Mouse (Mus musculus): ENCODE measurements around the gene Phyhd1. TPM values are rescaled to one million over a fixed set of nuclear protein-coding genes. Genes with fewer than 3 reads are reported as not detected.
A peak's percentile ranks its signal among the peaks of the same experiment; 100 is the strongest.

Phyhd1 gene
- 10 to 100 TPM; 18.8 to 19.7 TPM for total RNA-seq (2021)

GRCm38 (mm10) chr2:30265767-30266253 is at the start of gene Phyhd1:
Gene Phyhd1, plus strand, starts transcription at chr2:30266203.
- intact Hi-C loops (cut with DNase I): no loop called here
- peak; percentile 62 to 67 for DNase-seq (ENCODE audit: low spot score in 2 of 2)

GRCm38 (mm10) chr2:30216293-30216692 is 49.7 kb upstream of the Phyhd1 start:
- no peak for DNase-seq (ENCODE audit: low spot score in 2 of 2)
- intact Hi-C loops (cut with DNase I): no loop called here

DNA sequence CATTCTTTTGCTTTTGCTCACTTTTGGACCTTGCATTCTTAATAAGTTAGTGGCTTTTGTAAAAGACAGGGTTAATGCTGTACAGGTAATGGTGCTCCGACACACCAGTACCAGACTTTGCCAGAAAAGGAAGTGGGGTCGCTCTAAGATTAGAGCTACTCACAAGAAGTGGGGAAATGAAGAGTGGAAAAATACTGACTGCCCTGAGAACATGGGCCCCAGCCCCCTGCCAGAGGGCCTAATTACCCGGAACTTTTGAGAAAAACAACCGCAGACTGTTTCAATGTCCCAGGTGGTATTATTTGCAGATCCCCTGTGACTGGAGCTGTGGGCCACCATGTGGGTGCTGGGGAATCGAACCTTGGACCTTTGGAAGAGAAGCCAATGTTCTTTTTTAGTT is 30.4 kb upstream of the Phyhd1 start:
- intact Hi-C loops (cut with DNase I): no loop called here

GRCm38 (mm10) chr2:30236426-30237198 is 29.4 kb upstream of the Phyhd1 start:
- intact Hi-C loops (cut with DNase I): loop anchor here (1.0 to 2.0 kb wide), 4 partner anchors 31 to 66 kb away; partner anchors contain the start of genes Endog, Kyat1 and Spout1
- no peak for DNase-seq (ENCODE audit: low spot score in 2 of 2)

More for the DNA sequence above, 30.4 kb upstream of the Phyhd1 start:
- DNase-seq (ENCODE audit: low spot score in 2 of 2): no peak

DNA sequence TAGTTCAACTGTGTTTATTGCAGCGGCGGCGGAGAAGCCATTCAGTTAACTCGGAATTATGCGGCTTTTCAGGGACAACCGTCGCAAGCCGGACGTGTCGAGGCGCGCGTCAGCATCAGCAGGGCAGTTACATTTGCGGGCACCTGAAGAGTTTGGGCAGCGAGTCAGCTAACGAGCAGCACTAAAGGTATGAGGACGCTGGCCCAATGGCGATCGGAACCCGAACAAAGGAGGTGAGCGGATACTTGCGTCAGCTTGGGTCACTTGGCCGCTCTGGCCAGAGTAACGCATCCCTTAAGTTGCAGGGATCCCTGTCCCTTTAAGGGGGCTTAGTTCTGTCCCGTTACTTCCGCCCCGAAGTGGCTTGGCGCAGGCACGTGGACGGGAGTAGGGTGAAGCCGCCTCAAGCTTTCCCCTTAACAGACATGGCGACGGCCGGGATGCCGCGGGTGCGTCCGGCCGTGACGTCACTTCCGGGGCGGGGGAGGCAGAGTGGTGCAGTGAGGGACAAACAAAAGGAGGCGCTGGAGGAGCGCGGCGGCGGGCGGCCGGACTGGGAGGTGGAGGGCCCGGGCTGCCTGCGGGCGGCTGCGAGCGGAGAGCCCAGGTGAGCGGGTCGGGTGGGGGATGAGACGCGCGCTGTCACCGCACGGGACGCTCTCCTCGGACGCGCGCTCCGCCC is 28.7 kb upstream of the Phyhd1 start, which contains the start of gene Lrrc8a:
TSS of gene Lrrc8a (plus strand) at position 517 of the 682 bp plus-strand sequence.
- peak; percentile 99 to 100 for DNase-seq (ENCODE audit: low spot score in 2 of 2)
- intact Hi-C loops (cut with DNase I): loop anchor here (1.0 to 2.0 kb wide), 4 partner anchors 32 to 67 kb away; partner anchors contain the start of genes Endog, Kyat1 and Spout1

DNA sequence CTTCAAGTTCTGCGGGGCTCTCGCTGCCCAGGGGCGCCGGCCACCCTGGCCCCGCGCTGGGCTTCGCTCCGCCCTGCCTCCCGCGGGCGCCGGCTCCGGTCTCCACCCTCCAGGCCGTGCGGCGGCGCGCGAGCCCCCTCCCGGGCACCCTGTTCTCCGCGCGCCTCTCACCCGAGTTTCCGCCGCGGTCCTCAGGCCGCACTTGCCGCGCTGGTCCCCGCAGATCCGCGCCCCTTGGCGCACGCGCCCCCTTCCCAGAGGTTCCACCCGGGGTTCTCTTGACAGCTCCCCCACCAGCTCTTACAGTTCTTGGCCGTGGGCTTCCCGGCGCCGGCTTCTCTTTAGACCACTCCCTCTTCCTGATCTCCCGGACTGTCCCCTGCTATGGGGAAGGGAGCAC is 28.1 kb upstream of the Phyhd1 start:
- intact Hi-C loops (cut with DNase I): loop anchor here (1.0 to 2.0 kb wide), 4 partner anchors 32 to 67 kb away; partner anchors contain the start of genes Endog, Kyat1 and Spout1
- DNase-seq (ENCODE audit: low spot score in 2 of 2): peak; percentile 52 to 74

DNA sequence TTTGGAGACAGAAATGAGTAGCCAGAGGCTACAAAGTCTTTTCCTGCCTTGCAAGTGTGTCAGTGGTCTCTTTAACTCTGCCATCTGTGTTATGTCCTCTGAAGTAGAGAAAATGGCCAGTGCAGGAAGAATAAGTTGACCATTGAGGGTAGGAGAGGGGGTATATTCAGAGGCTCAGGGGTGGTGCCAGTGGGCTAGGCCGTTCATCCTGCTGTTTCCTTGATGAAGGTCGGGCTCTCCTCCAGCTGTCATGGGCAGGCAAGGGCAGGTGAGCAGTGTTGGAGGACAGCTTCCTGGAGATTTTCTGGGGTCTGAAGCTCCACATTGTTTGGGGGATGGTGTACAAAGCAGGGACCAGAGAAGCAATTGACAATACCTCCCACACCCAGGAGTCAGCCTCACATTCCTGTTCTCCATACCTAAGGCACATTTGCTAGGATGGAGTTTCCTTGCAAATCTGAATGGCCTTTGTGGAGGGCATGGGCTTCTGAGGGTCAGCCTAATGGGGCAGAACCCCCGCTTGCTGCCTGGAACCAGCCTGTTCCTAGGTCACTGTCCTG is 27.0 kb upstream of the Phyhd1 start:
- intact Hi-C loops (cut with DNase I): no loop called here
- DNase-seq (ENCODE audit: low spot score in 2 of 2): no peak

DNA sequence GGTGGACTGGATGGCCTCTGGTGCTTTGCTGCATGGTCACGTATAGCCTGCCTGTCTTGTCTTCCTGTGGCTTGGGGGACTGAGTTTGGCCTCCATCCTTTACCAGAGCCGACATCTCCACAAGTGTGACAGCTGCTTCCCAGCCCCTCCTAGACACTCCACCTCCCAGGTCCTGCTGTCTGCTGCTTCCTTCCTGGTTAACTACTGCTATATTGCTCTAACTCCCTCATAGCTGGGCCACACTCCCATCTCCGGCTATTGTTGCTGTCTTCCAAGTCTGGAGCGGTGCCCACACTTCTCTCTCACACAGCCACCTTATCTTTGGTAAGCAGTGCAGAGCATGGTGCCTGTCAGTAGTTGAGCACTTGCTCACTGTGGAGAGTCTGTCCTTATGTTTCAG is 26.2 kb upstream of the Phyhd1 start:
- intact Hi-C loops (cut with DNase I): no loop called here
- DNase-seq (ENCODE audit: low spot score in 2 of 2): peak in 1 of 2 experiments; percentile 41

GRCm38 (mm10) chr2:30240267-30240666 is 25.7 kb upstream of the Phyhd1 start, which contains the start of gene Gm28035:
Gene Gm28035, plus strand, starts transcription at chr2:30240567.
- intact Hi-C loops (cut with DNase I): no loop called here
- DNase-seq (ENCODE audit: low spot score in 2 of 2): no peak

DNA sequence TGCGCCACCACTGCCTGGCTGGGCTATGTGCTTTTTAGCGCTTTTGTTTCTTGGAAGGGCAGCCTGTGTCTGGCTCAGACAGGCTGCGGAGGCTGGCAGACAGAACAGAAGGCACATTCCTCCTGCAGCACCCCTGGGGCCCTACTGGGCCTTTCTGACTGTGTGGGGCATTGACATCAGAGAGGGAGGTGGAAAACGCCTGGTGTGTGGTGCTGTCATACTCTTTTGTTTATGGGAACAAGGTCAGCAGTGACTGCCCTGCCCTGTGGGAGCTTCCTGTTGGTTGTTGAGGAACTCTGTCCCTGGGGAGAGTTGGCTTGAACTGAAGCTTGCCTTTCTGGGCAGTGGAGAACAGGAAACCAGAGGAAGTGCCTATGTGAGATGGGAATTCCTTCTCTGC is 23.5 kb upstream of the Phyhd1 start:
- intact Hi-C loops (cut with DNase I): no loop called here
- DNase-seq (ENCODE audit: low spot score in 2 of 2): peak in 1 of 2 experiments; percentile 41

DNA sequence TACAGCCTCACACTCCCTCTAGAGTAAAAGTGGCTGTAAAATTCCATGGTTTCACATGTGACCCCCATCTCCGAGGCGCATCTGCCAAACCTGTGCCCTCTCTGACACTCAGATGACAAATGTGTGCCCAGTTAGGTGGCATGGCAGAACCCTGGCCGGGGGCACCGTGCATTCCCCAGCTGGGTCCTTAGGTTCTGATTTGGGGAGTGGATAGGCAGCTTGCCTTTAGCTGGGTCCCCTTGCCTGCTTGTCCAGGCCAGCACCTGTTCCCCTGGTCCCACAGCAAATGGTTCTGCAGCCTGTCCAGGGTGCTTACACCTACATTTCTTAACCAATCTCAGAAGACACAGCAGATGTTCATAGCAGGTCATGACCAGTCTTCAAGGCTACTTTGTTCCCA is 22.6 kb upstream of the Phyhd1 start:
- DNase-seq (ENCODE audit: low spot score in 2 of 2): no peak
- intact Hi-C loops (cut with DNase I): no loop called here

DNA sequence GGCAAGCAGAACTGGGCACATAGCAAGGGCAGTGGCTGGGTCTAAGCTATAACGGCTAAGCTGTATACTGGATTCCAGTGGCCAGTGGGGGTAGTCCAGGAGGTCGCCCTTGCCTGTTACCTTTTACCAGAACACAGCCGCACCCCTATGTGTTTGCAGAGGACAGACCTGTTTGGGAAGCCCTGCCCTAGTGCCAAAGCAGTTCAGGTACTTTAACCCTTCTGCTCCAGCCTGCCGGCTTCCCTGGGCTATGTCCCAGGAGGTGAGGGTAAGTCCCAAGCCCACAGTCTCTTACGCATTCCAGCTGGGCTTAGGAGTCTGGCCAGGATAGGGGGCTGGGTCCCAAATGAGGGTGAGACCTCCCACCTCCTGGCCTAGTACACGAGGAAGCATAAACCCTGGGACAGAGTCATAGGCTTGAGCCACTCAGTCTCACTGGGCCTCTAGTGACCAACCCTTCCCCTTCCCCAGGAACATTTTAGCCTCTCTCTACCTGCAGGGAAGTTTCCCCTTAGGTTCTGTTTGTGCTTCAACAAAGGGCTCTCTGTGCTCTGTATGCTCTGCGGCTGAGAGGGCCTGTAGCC is 21.3 kb upstream of the Phyhd1 start:
- intact Hi-C loops (cut with DNase I): no loop called here
- no peak for DNase-seq (ENCODE audit: low spot score in 2 of 2)

GRCm38 (mm10) chr2:30247036-30247435 is 19.0 kb upstream of the Phyhd1 start:
- intact Hi-C loops (cut with DNase I): no loop called here
- no peak for DNase-seq (ENCODE audit: low spot score in 2 of 2)

DNA sequence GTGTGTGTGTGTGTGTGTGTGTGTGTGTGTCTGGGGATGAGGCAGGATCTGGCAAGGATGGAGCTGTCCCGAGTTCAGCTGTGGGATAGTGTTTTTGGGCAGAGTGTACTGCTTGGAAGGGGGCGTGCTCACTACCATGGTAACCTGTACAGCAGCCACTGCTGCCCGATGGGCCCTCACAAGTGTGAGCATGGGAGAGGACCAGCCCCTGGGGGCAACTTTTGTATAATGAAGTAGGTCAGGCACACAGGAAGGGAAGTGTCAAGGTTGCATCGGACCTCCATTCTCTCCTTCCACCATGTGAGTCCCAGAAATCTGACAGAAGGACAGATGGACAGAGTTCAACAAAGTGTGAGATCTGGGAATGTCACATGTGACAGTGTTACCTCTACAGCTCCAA is 18.3 kb upstream of the Phyhd1 start:
- DNase-seq (ENCODE audit: low spot score in 2 of 2): no peak
- intact Hi-C loops (cut with DNase I): no loop called here

DNA sequence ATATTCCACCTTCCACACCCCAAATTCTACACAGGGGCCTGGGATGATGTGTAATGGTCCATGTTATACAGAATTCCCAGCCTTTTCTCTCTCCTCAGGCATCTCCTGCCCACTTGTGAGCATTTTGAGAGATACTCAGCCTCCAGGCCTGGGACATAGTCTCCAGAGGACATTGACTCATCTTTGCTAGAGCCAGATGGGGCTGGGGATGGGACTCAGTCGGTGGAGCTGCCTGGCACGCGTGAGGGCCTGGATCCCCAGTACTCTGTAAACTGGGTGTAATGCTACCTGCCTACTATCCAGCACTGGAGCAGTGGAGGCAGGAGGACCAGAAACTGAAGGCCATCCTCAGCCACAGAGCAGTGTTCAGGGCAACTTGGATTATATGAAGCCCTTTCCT is 16.8 kb upstream of the Phyhd1 start:
- DNase-seq (ENCODE audit: low spot score in 2 of 2): peak in 1 of 2 experiments; percentile 61
- intact Hi-C loops (cut with DNase I): no loop called here

DNA sequence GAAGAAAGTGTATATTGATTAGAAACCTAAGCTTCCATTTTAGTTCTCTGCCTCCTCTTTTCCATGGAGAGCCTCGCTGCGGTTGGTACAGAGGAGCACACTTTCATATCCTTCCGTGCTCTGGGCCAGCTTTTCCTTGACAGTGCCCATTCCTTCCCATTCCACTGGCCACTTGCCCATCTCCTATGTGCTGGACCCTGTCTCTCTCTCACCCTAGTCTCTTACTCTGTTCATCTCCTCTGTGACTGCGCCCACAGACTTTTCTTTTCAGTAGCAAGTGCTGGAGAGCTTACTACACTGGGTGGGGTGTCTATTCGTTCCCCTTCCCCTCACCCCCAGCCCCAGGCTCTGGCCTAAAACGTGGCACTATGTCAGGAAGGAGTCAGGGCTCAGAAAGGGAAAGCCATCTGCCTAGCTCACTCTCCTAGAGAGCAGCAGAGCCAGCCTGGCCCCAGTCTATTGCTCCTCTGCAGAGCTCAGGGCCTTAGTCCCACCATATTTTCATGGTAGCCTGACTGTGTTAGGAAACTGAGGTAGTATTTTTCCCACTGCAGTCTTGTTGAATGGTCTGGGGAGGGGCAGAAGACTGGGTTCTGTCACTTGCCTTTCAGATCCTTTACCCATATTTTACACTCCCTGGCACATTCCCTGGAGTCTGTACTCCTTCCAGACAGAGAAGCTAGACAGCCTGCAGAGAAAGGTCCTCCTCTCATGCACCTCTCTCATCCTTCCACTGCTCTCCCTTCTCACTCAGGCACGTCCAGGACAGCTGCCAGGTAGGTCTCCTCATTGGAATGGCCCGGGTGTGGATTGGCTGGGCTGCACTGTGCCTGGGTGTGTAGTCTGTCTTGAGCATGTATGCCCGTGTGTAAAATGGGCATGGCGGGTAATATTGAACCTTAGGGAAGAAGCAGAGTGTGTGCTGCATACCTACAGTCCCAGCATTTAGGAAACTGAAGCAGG is 15.6 kb upstream of the Phyhd1 start:
- intact Hi-C loops (cut with DNase I): no loop called here

GRCm38 (mm10) chr2:30251417-30252104 is 14.4 kb upstream of the Phyhd1 start:
- intact Hi-C loops (cut with DNase I): no loop called here
- no peak for DNase-seq (ENCODE audit: low spot score in 2 of 2)

More for the DNA sequence above, 15.6 kb upstream of the Phyhd1 start:
- DNase-seq (ENCODE audit: low spot score in 2 of 2): no peak

DNA sequence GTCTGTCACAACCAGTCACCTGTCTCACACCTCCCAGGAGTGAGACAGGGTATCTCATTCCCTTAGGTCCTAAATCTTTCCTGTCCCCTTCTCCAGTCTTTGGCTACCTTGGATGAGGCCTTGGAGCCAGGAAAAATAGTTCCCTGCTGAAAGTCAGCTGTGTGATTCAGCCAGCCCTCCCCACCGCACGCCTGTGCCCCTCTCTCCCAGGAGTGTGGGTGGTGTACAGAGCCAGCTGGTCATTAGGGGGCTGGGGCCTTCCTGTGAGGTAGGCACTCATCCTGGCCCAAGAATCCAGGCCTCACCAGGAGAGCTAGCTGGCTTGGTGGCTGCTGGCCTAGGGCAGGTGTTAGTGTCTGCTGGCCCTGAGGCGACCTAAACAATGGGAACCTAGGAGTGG is 13.5 kb upstream of the Phyhd1 start:
- intact Hi-C loops (cut with DNase I): no loop called here
- peak in 1 of 2 experiments; percentile 57 for DNase-seq (ENCODE audit: low spot score in 2 of 2)
